Mouse (Mus musculus): ENCODE data around the gene Ccdc162. TPM values are rescaled to one million over a fixed set of nuclear protein-coding genes. Genes with fewer than 3 reads are reported as not detected.
A peak's percentile ranks its signal among the peaks of the same experiment; 100 is the strongest.

Ccdc162 gene
- total RNA-seq, 1 experiment from 2014 or later, result not detected

- ATAC-seq (replicated peaks in 1 of 2; ENCODE audit: insufficient read depth in 1 of 2, low FRiP score in 2 of 2, low TSS enrichment in 1 of 2, low read depth in 1 of 2, poor library complexity in 2 of 2, severe bottlenecking in 2 of 2), result no peak
Observed at GRCm38 (mm10) chr10:41601898-41602545, 114.4 kb downstream of the Ccdc162 start.

GRCm38 (mm10) chr10:41601302-41601701 lies 115.1 kb downstream of the Ccdc162 start:
- no peak for ATAC-seq (replicated peaks in 1 of 2; ENCODE audit: insufficient read depth in 1 of 2, low FRiP score in 2 of 2, low TSS enrichment in 1 of 2, low read depth in 1 of 2, poor library complexity in 2 of 2, severe bottlenecking in 2 of 2)

GRCm38 (mm10) chr10:41599051-41599450 lies 117.4 kb downstream of the Ccdc162 start:
- no peak for ATAC-seq (replicated peaks in 1 of 2; ENCODE audit: insufficient read depth in 1 of 2, low FRiP score in 2 of 2, low TSS enrichment in 1 of 2, low read depth in 1 of 2, poor library complexity in 2 of 2, severe bottlenecking in 2 of 2)

- no peak for ATAC-seq (replicated peaks in 1 of 2; ENCODE audit: insufficient read depth in 1 of 2, low FRiP score in 2 of 2, low TSS enrichment in 1 of 2, low read depth in 1 of 2, poor library complexity in 2 of 2, severe bottlenecking in 2 of 2)
Observed at GRCm38 (mm10) chr10:41598221-41598620, 118.2 kb downstream of the Ccdc162 start.

- peak; percentile 92 to 94 for ATAC-seq (replicated peaks in 1 of 2; ENCODE audit: insufficient read depth in 1 of 2, low FRiP score in 2 of 2, low TSS enrichment in 1 of 2, low read depth in 1 of 2, poor library complexity in 2 of 2, severe bottlenecking in 2 of 2)
Observed at GRCm38 (mm10) chr10:41595550-41595949, 120.9 kb downstream of the Ccdc162 start.

- no peak for ATAC-seq (replicated peaks in 1 of 2; ENCODE audit: insufficient read depth in 1 of 2, low FRiP score in 2 of 2, low TSS enrichment in 1 of 2, low read depth in 1 of 2, poor library complexity in 2 of 2, severe bottlenecking in 2 of 2)
Observed at GRCm38 (mm10) chr10:41594957-41595356, 121.5 kb downstream of the Ccdc162 start.

- ATAC-seq (replicated peaks in 1 of 2; ENCODE audit: insufficient read depth in 1 of 2, low FRiP score in 2 of 2, low TSS enrichment in 1 of 2, low read depth in 1 of 2, poor library complexity in 2 of 2, severe bottlenecking in 2 of 2), result peak in 1 of 2 experiments; percentile 36; a peak in 1 of 4 replicates
Observed at GRCm38 (mm10) chr10:41594433-41594832, 122.0 kb downstream of the Ccdc162 start.

- ATAC-seq (replicated peaks in 1 of 2; ENCODE audit: insufficient read depth in 1 of 2, low FRiP score in 2 of 2, low TSS enrichment in 1 of 2, low read depth in 1 of 2, poor library complexity in 2 of 2, severe bottlenecking in 2 of 2), result no peak
Observed at GRCm38 (mm10) chr10:41588616-41589015, 127.8 kb downstream of the Ccdc162 start.

- no peak for ATAC-seq (replicated peaks in 1 of 2; ENCODE audit: insufficient read depth in 1 of 2, low FRiP score in 2 of 2, low TSS enrichment in 1 of 2, low read depth in 1 of 2, poor library complexity in 2 of 2, severe bottlenecking in 2 of 2)
Observed at GRCm38 (mm10) chr10:41586947-41587852, 129.2 kb downstream of the Ccdc162 start.

- no peak for ATAC-seq (replicated peaks in 1 of 2; ENCODE audit: insufficient read depth in 1 of 2, low FRiP score in 2 of 2, low TSS enrichment in 1 of 2, low read depth in 1 of 2, poor library complexity in 2 of 2, severe bottlenecking in 2 of 2)
Observed at GRCm38 (mm10) chr10:41583383-41583782, 133.1 kb downstream of the Ccdc162 start.

- no peak for ATAC-seq (replicated peaks in 1 of 2; ENCODE audit: insufficient read depth in 1 of 2, low FRiP score in 2 of 2, low TSS enrichment in 1 of 2, low read depth in 1 of 2, poor library complexity in 2 of 2, severe bottlenecking in 2 of 2)
Observed at GRCm38 (mm10) chr10:41582901-41583361, 133.5 kb downstream of the Ccdc162 start.

- ATAC-seq (replicated peaks in 1 of 2; ENCODE audit: insufficient read depth in 1 of 2, low FRiP score in 2 of 2, low TSS enrichment in 1 of 2, low read depth in 1 of 2, poor library complexity in 2 of 2, severe bottlenecking in 2 of 2), result no peak
Observed at GRCm38 (mm10) chr10:41580441-41580840, 136.0 kb downstream of the Ccdc162 start.

GRCm38 (mm10) chr10:41578541-41578940 lies 137.9 kb downstream of the Ccdc162 start:
- no peak for ATAC-seq (replicated peaks in 1 of 2; ENCODE audit: insufficient read depth in 1 of 2, low FRiP score in 2 of 2, low TSS enrichment in 1 of 2, low read depth in 1 of 2, poor library complexity in 2 of 2, severe bottlenecking in 2 of 2)

GRCm38 (mm10) chr10:41576328-41576833 lies 140.1 kb downstream of the Ccdc162 start:
- ATAC-seq (replicated peaks in 1 of 2; ENCODE audit: insufficient read depth in 1 of 2, low FRiP score in 2 of 2, low TSS enrichment in 1 of 2, low read depth in 1 of 2, poor library complexity in 2 of 2, severe bottlenecking in 2 of 2), result no peak

- ATAC-seq (replicated peaks in 1 of 2; ENCODE audit: insufficient read depth in 1 of 2, low FRiP score in 2 of 2, low TSS enrichment in 1 of 2, low read depth in 1 of 2, poor library complexity in 2 of 2, severe bottlenecking in 2 of 2), result no peak
Observed at GRCm38 (mm10) chr10:41575451-41576327, 140.7 kb downstream of the Ccdc162 start.

GRCm38 (mm10) chr10:41573190-41573589 lies 143.2 kb downstream of the Ccdc162 start:
- peak; percentile 77 to 82 for ATAC-seq (replicated peaks in 1 of 2; ENCODE audit: insufficient read depth in 1 of 2, low FRiP score in 2 of 2, low TSS enrichment in 1 of 2, low read depth in 1 of 2, poor library complexity in 2 of 2, severe bottlenecking in 2 of 2)

GRCm38 (mm10) chr10:41572274-41572673 lies 144.2 kb downstream of the Ccdc162 start:
- ATAC-seq (replicated peaks in 1 of 2; ENCODE audit: insufficient read depth in 1 of 2, low FRiP score in 2 of 2, low TSS enrichment in 1 of 2, low read depth in 1 of 2, poor library complexity in 2 of 2, severe bottlenecking in 2 of 2), result no peak
